ENCODE assay signal across 20 mouse cellular contexts in genomic region chr9:59641320-59641719, GRCm38 (mm10). TPM values are rescaled to one million over a fixed set of nuclear protein-coding genes. Genes with fewer than 3 reads are reported as not detected.
"Had no signal": no experiment of that assay in that cellular context is flagged by ENCODE, and none has a peak within 500 bp of the region (broad histone marks: within the 10 kb centered on the region; RNA-seq: fewer than 3 reads in every experiment).

No protein-coding gene starts in this region.

- H3K4me3 ChIP-seq: left cerebral cortex, adult 2 months; liver, embryonic 13.5 days; midbrain, embryonic 12.5 days; midbrain, embryonic 15.5 days; neural tube, embryonic 12.5 days; neural tube, embryonic 15.5 days; stomach, embryonic 15.5 days had no signal

- H3K9ac ChIP-seq: liver, embryonic 13.5 days; midbrain, embryonic 12.5 days; midbrain, embryonic 15.5 days; neural tube, embryonic 12.5 days; neural tube, embryonic 15.5 days; stomach, embryonic 15.5 days had no signal

- ATAC-seq: midbrain, embryonic 15.5 days had no signal

- H3K9me3 ChIP-seq: liver, embryonic 13.5 days; midbrain, embryonic 12.5 days; midbrain, embryonic 15.5 days; neural tube, embryonic 12.5 days; neural tube, embryonic 15.5 days; stomach, embryonic 15.5 days had no signal

- H3K4me2 ChIP-seq: liver, embryonic 13.5 days; midbrain, embryonic 12.5 days; midbrain, embryonic 15.5 days; neural tube, embryonic 12.5 days; neural tube, embryonic 15.5 days; stomach, embryonic 15.5 days had no signal

- H3K27ac ChIP-seq: left cerebral cortex, adult 2 months; liver, embryonic 13.5 days; midbrain, embryonic 12.5 days; midbrain, embryonic 15.5 days; neural tube, embryonic 12.5 days; neural tube, embryonic 15.5 days; stomach, embryonic 15.5 days had no signal

- H3K4me1 ChIP-seq: midbrain, embryonic 12.5 days; midbrain, embryonic 15.5 days; neural tube, embryonic 12.5 days; neural tube, embryonic 15.5 days; stomach, embryonic 15.5 days had no signal

- H3K27me3 ChIP-seq: liver, embryonic 13.5 days; midbrain, embryonic 12.5 days; midbrain, embryonic 15.5 days; neural tube, embryonic 12.5 days; neural tube, embryonic 15.5 days; stomach, embryonic 15.5 days had no signal

- DNase-seq: kidney, adult 11 months; kidney, adult 8-10 months; kidney, postnatal 14 days; layer of hippocampus, postnatal 36 days; liver, embryonic 13.5 days; lung, adult 2 months; lung, postnatal 4 days; right cerebral cortex, postnatal 25 days; spleen, adult 18-20 months; thymus, adult 2 months; thymus, postnatal 14 days; thymus, postnatal 4 days had no signal

RNA-seq across cellular contexts. Expression of gene Gramd2, which starts 38.6 kb away (rescaled TPM):
- total RNA-seq: liver, adult 2 months; megakaryocyte progenitor cell, adult 5-6 weeks had no signal
